Mouse (Mus musculus) embryonic facial prominence, embryonic 10.5 days (tissue): ENCODE data around the gene Rab25. TPM values are rescaled to one million over a fixed set of nuclear protein-coding genes. Genes with fewer than 3 reads are reported as not detected.

Experiments used
- DNase-seq: peaks from one replicate; pipeline ENCODE4 v3.0.0-alpha.2; 2017; ENCODE audit warnings: low spot score
- H3K27ac ChIP-seq: fragments of 300-500 bp; sonication (generic); replicated peaks from 2 replicates; pipeline ENCODE4 v1.5.1; 2016; ENCODE audit warnings: mild to moderate bottlenecking
- H3K27me3 ChIP-seq: fragments of 300-500 bp; sonication (generic); replicated peaks from 2 replicates; pipeline ENCODE4 v1.6.1; 2016; ENCODE audit warnings: low read depth, mild to moderate bottlenecking; ENCODE audit not compliant: poor library complexity, severe bottlenecking
- H3K36me3 ChIP-seq: fragments of 300-500 bp; sonication (generic); replicated peaks from 2 replicates; pipeline ENCODE4 v1.6.1; 2016; ENCODE audit warnings: mild to moderate bottlenecking, moderate library complexity
- H3K4me1 ChIP-seq: fragments of 300-500 bp; sonication (generic); 2 replicates; pipeline ENCODE4 v1.6.1; 2016
- H3K4me3 ChIP-seq: fragments of 300-500 bp; sonication (generic); 2 replicates; pipeline ENCODE4 v1.5.1; 2016; ENCODE audit warnings: mild to moderate bottlenecking, moderate library complexity
- H3K9me3 ChIP-seq: fragments of 300-500 bp; sonication (generic); 2 replicates; pipeline ENCODE4 v1.6.1; 2016; ENCODE audit warnings: mild to moderate bottlenecking
- WGBS: fragments of 180-500 bp; shearing (Covaris S2); methylation state at CpG from one replicate; pipeline ENCODE4 v1.1.7; 2016; 5-methylcytosine and 5-hydroxymethylcytosine counted together
- polyA plus RNA-seq: library from polyadenylated mRNA; unstranded; fragments of >200 nt; fragmentation: Nextera tagmentation; extraction: Ambion mirVana; gene quantifications from 2 replicates; pipeline ENCODE4 v1.2.1, GENCODE M21; 2016

Gene Rab25
- polyA plus RNA-seq, 1 experiment from 2014 or later = 5.8 TPM

GRCm38 (mm10) chr3:88512141-88512895 lies 35.8 kb downstream of the Rab25 start:
- no peaks in the 10 kb centered on the region for H3K36me3 ChIP-seq
- peak; percentile 52 for DNase-seq
- peaks cover 53% of the 10 kb centered on the region for H3K4me1 ChIP-seq
- H3K9me3 ChIP-seq = no peaks in the 10 kb centered on the region
- no peaks in the 10 kb centered on the region for H3K27me3 ChIP-seq
- 37% methylated on average over 6 of the region's 6 CpGs for WGBS
- peak overlapping the region; percentile 20; the same call in 1 of the 2 replicates for H3K4me3 ChIP-seq
- H3K27ac ChIP-seq = peak overlapping the region; percentile 93

GRCm38 (mm10) chr3:88511559-88511958 lies 36.5 kb downstream of the Rab25 start:
- Histone ChIP-seq H3K4me1 (peaks cover 60% of the 10 kb centered on the region), H3K4me3 (no peak overlapping the region), H3K36me3 (no peaks in the 10 kb centered on the region), H3K9me3 (no peaks in the 10 kb centered on the region), H3K27ac (peak overlapping the region; percentile 93), H3K27me3 (no peaks in the 10 kb centered on the region)
- no peak for DNase-seq
- WGBS = 57% methylated on average over 4 of the region's 4 CpGs

- 55% methylated on average over 13 of the region's 13 CpGs for WGBS
- H3K27ac ChIP-seq = peak overlapping the region; percentile 93
- no peak for DNase-seq
- H3K36me3 ChIP-seq = no peaks in the 10 kb centered on the region
- H3K27me3 ChIP-seq = no peaks in the 10 kb centered on the region
- H3K4me3 ChIP-seq = peak overlapping the region; percentile 56
- peaks cover 69% of the 10 kb centered on the region for H3K4me1 ChIP-seq
- H3K9me3 ChIP-seq = no peaks in the 10 kb centered on the region
Measured at GRCm38 (mm10) chr3:88510421-88511289, 37.4 kb downstream of the Rab25 start.

- Histone ChIP-seq H3K9me3 (no peaks in the 10 kb centered on the region), H3K4me1 (peaks cover 77% of the 10 kb centered on the region), H3K36me3 (no peaks in the 10 kb centered on the region), H3K27me3 (no peaks in the 10 kb centered on the region), H3K27ac (peak within 1 kb of the TSS; percentile 93), H3K4me3 (peak within 1 kb of the TSS; percentile 56)
- WGBS = 2% methylated on average over 31 of the region's 31 CpGs
- DNase-seq = peak; percentile 97
Measured at GRCm38 (mm10) chr3:88509692-88510420, 38.2 kb downstream of the Rab25 start, which contains the start of gene Lmna. Lmna (minus strand) TSS chr3:88509956.

- 78% methylated on average over 3 of the region's 3 CpGs for WGBS
- DNase-seq = peak; percentile 54
- peak overlapping the region; percentile 93 for H3K27ac ChIP-seq
- H3K4me3 ChIP-seq = peak overlapping the region; percentile 56
- H3K9me3 ChIP-seq = no peaks in the 10 kb centered on the region
- no peaks in the 10 kb centered on the region for H3K36me3 ChIP-seq
- peaks cover 2% of the 10 kb centered on the region; the same call in 1 of the 2 replicates for H3K27me3 ChIP-seq
- peaks cover 79% of the 10 kb centered on the region for H3K4me1 ChIP-seq
Measured at GRCm38 (mm10) chr3:88509250-88509649, 38.9 kb downstream of the Rab25 start.

- peak; percentile 55 for DNase-seq
- peak overlapping the region; percentile 77 for H3K27ac ChIP-seq
- no peaks in the 10 kb centered on the region for H3K36me3 ChIP-seq
- H3K4me3 ChIP-seq = no peak overlapping the region; the same call in 1 of the 2 replicates
- WGBS = 34% methylated on average over 7 of the region's 7 CpGs
- H3K27me3 ChIP-seq = peaks cover 37% of the 10 kb centered on the region
- H3K9me3 ChIP-seq = no peaks in the 10 kb centered on the region
- H3K4me1 ChIP-seq = peaks cover 81% of the 10 kb centered on the region
Measured at GRCm38 (mm10) chr3:88505765-88506164, 42.3 kb downstream of the Rab25 start.

GRCm38 (mm10) chr3:88505081-88505480 lies 43.0 kb downstream of the Rab25 start:
- Histone ChIP-seq H3K27ac (peak overlapping the region; percentile 67; the same call in 1 of the 2 replicates), H3K36me3 (no peaks in the 10 kb centered on the region), H3K4me1 (peaks cover 77% of the 10 kb centered on the region), H3K9me3 (no peaks in the 10 kb centered on the region), H3K27me3 (peaks cover 43% of the 10 kb centered on the region), H3K4me3 (no peak overlapping the region)
- no peak for DNase-seq
- WGBS = 67% methylated on average over 6 of the region's 6 CpGs

GRCm38 (mm10) chr3:88503881-88504746 lies 44.0 kb downstream of the Rab25 start:
- Histone ChIP-seq H3K27ac (peak overlapping the region; percentile 65; the same call in 1 of the 2 replicates), H3K36me3 (no peaks in the 10 kb centered on the region), H3K4me1 (peaks cover 68% of the 10 kb centered on the region), H3K27me3 (peaks cover 45% of the 10 kb centered on the region), H3K4me3 (no peak overlapping the region; the same call in 1 of the 2 replicates), H3K9me3 (no peaks in the 10 kb centered on the region)
- no peak for DNase-seq
- 38% methylated on average over 8 of the region's 8 CpGs for WGBS

- Histone ChIP-seq H3K27ac (peak overlapping the region; percentile 75), H3K36me3 (no peaks in the 10 kb centered on the region), H3K4me1 (peaks cover 66% of the 10 kb centered on the region), H3K9me3 (no peaks in the 10 kb centered on the region), H3K4me3 (peak overlapping the region; percentile 68), H3K27me3 (peaks cover 45% of the 10 kb centered on the region)
- WGBS = 25% methylated on average over 4 of the region's 4 CpGs
- no peak for DNase-seq
Measured at GRCm38 (mm10) chr3:88503505-88503863, 44.6 kb downstream of the Rab25 start.

- Histone ChIP-seq H3K4me1 (peaks cover 66% of the 10 kb centered on the region), H3K4me3 (peak overlapping the region; percentile 68), H3K36me3 (no peaks in the 10 kb centered on the region), H3K27ac (peak overlapping the region; percentile 75), H3K9me3 (no peaks in the 10 kb centered on the region), H3K27me3 (peaks cover 45% of the 10 kb centered on the region)
- DNase-seq = peak; percentile 75
- WGBS = under 1% methylated on average over 55 of the region's 55 CpGs
Measured at GRCm38 (mm10) chr3:88502641-88503504, 45.2 kb downstream of the Rab25 start.
